Mouse (Mus musculus) spleen, adult 2 months (tissue): ENCODE results near the gene Rpl13.

Experiments used
- CTCF ChIP-seq: fragments of 200-500 bp; IDR thresholded peaks from 2 replicates; pipeline ENCODE4 v1.5.1; 2011; ENCODE audit warnings: mild to moderate bottlenecking, inconsistent platforms; ENCODE audit not compliant: insufficient read depth, insufficient read length, insufficient replicate concordance; ENCODE audit errors: extremely low read depth
- POLR2A ChIP-seq: fragments of 200-500 bp; IDR thresholded peaks from 2 replicates; pipeline ENCODE4 v1.6.1; 2011; ENCODE audit warnings: low read depth, low read length, inconsistent platforms

- TF ChIP-seq POLR2A (no peak), CTCF (no peak)
Observed at GRCm38 (mm10) chr8:123135806-123136205, 33.7 kb downstream of the Rpl13 start.
